Mouse (Mus musculus) kidney, adult 2 months (tissue): Measurements from ENCODE around the gene Prss8. TPM values are rescaled to one million over a fixed set of nuclear protein-coding genes. Genes with fewer than 3 reads are reported as not detected.
"Not testable (repeated sequence)": the region's sequence is repeated elsewhere in the genome, so short reads cannot be mapped to it uniquely, and the experiment has no call there.

Source experiments
- DNase-seq: peaks from one replicate; pipeline ENCODE4 v3.0.0; 2021
- H3K27ac ChIP-seq: fragments of 200-500 bp; 2 replicates; pipeline ENCODE4 v1.5.1; 2012; ENCODE audit warnings: low read depth, low read length, control low read depth, inconsistent platforms; ENCODE audit not compliant: insufficient read depth
- H3K27me3 ChIP-seq: fragments of 200-500 bp; replicated peaks from 2 replicates; pipeline ENCODE4 v1.6.1; 2012; ENCODE audit warnings: mild to moderate bottlenecking, moderate library complexity, low read length, inconsistent platforms; ENCODE audit not compliant: control insufficient read depth, insufficient read depth
- H3K36me3 ChIP-seq: fragments of 200-500 bp; 2 replicates; pipeline ENCODE4 v1.6.1; 2012; ENCODE audit warnings: mild to moderate bottlenecking, moderate library complexity, low read length, inconsistent platforms; ENCODE audit not compliant: control insufficient read depth, insufficient read depth
- H3K4me1 ChIP-seq: fragments of 200-500 bp; 2 replicates; pipeline ENCODE4 v1.6.1; 2011; ENCODE audit warnings: low read length; ENCODE audit not compliant: control insufficient read depth, insufficient read depth
- H3K4me3 ChIP-seq: fragments of 200-500 bp; 2 replicates; pipeline ENCODE4 v1.5.1; 2011; ENCODE audit warnings: mild to moderate bottlenecking, low read depth, low read length, control low read depth; ENCODE audit not compliant: insufficient read depth
- CTCF ChIP-seq: fragments of 200-500 bp; conservative IDR thresholded peaks from 2 replicates; pipeline ENCODE4 v1.5.1; 2011; ENCODE audit warnings: low read depth, mild to moderate bottlenecking, control low read depth, low read length, moderate library complexity, mixed read lengths; ENCODE audit not compliant: insufficient read depth, insufficient read length
- POLR2A ChIP-seq: fragments of 200-500 bp; IDR thresholded peaks from one replicate; pipeline ENCODE4 v1.6.1; 2011; ENCODE audit warnings: low read depth, low read length, control low read depth
- WGBS: fragments of 180-500 bp; shearing (Covaris S2); methylation state at CpG from one replicate; pipeline ENCODE4 v1.1.7; 2018; 5-methylcytosine and 5-hydroxymethylcytosine counted together
- polyA plus RNA-seq: library from polyadenylated mRNA; depleted of rRNA; stranded (reverse); fragments of >200 nt; gene quantifications from 2 replicates; pipeline ENCODE4 v1.2.3, GENCODE M21; 2012

Gene Prss8
- polyA plus RNA-seq, 1 experiment, result 745 TPM

- 5% methylated on average over 38 of the region's 38 CpGs for WGBS
- H3K27me3 ChIP-seq, result no peaks in the 10 kb centered on the region
- peak within 1 kb of the TSS; percentile 26 for H3K27ac ChIP-seq
- no peaks in the 10 kb centered on the region; the same call in 1 of the 2 replicates for H3K4me1 ChIP-seq
- DNase-seq, result peak; percentile 84
- TF ChIP-seq POLR2A (no peak), CTCF (no peak)
- peak within 1 kb of the TSS; percentile 68 for H3K4me3 ChIP-seq
- peaks cover 1% of the 10 kb centered on the region; the same call in 1 of the 2 replicates for H3K36me3 ChIP-seq
These were observed 25.7 kb downstream of the Prss8 start, which contains the start of gene Bckdk for GRCm38 (mm10) chr7:127903971-127904796. Gene Bckdk (plus strand): TSS chr7:127904082.

DNA sequence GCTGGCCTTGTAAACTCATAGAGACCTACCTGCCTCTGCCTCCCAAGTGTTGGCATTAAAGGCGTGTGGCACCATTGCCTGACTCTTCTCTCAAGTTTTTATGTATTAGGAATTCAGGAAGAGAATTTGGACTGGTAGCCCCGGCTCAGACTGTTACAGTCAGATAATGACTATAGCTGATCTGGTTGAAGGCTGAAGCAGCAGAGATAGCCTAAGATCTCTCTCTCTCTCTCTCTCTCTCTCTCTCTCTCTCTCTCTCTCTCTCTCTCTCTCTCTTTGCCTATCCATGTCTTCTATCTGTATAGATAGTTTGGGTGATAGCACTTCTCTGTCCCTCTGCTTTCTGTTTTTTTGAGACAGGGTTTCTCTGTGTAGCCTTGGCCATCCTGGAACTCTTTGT, 28.1 kb downstream of the Prss8 start:
- Histone ChIP-seq H3K4me3 (no peak overlapping the region), H3K36me3 (no peaks in the 10 kb centered on the region), H3K27ac (no peak overlapping the region), H3K27me3 (no peaks in the 10 kb centered on the region), H3K4me1 (no peaks in the 10 kb centered on the region; the same call in 1 of the 2 replicates)
- DNase-seq, result no peak
- 86% methylated on average over 2 of the region's 2 CpGs for WGBS
- TF ChIP-seq CTCF (no peak), POLR2A (no peak)

- WGBS, result 35% methylated on average over 7 of the region's 7 CpGs
- Histone ChIP-seq H3K4me1 (no peaks in the 10 kb centered on the region; the same call in 1 of the 2 replicates), H3K27me3 (no peaks in the 10 kb centered on the region), H3K36me3 (no peaks in the 10 kb centered on the region), H3K27ac (no peak overlapping the region), H3K4me3 (no peak overlapping the region)
- no peak for TF ChIP-seq POLR2A
- TF ChIP-seq CTCF, result no peak
- no peak for DNase-seq
These were observed 29.9 kb downstream of the Prss8 start for GRCm38 (mm10) chr7:127899997-127900396.

- no peak for TF ChIP-seq POLR2A
- no peak for TF ChIP-seq CTCF
- Histone ChIP-seq H3K27me3 (no peaks in the 10 kb centered on the region), H3K4me1 (no peaks in the 10 kb centered on the region; the same call in 1 of the 2 replicates), H3K36me3 (no peaks in the 10 kb centered on the region), H3K27ac (no peak overlapping the region), H3K4me3 (no peak overlapping the region)
- no peak for DNase-seq
- 36% methylated on average over 10 of the region's 10 CpGs for WGBS
These were observed 31.5 kb downstream of the Prss8 start for GRCm38 (mm10) chr7:127898179-127898956.

GRCm38 (mm10) chr7:127897542-127897941, 32.4 kb downstream of the Prss8 start:
- DNase-seq, result no peak
- Histone ChIP-seq H3K36me3 (no peaks in the 10 kb centered on the region), H3K4me1 (no peaks in the 10 kb centered on the region; the same call in 1 of the 2 replicates), H3K27ac (no peak overlapping the region), H3K4me3 (no peak overlapping the region), H3K27me3 (no peaks in the 10 kb centered on the region)
- whole genome bisulfite sequencing, result 91% methylated on average over 7 of the region's 7 CpGs
- no peak for TF ChIP-seq POLR2A
- no peak for TF ChIP-seq CTCF

DNA sequence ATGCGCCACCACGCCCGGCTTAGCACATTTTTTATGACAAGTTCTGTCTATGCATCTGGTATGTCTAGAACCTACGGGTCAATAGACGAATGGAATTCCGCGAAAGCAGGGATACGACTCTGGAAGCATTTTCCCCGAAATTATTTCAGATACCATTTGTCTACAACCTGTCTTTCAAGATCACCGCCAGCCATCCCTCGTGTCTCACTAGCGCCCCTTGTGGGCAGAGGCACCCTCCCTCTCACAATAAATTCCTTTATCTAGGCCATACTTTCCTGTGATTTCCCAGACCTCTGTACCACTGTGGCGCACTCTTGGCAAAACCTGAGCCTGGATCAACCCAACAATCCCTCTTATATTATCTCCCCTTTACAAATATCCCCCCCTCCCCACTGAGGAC, 33.5 kb downstream of the Prss8 start:
- Histone ChIP-seq H3K36me3 (no peaks in the 10 kb centered on the region), H3K27ac (no peak overlapping the region), H3K4me1 (no peaks in the 10 kb centered on the region; the same call in 1 of the 2 replicates), H3K4me3 (no peak overlapping the region), H3K27me3 (no peaks in the 10 kb centered on the region)
- DNase-seq, result peak; percentile 65
- 62% methylated on average over 13 of the region's 13 CpGs for WGBS
- TF ChIP-seq POLR2A (no peak), CTCF (peak; percentile 71)

- H3K27me3 ChIP-seq, result not testable (repeated sequence)
- WGBS, result 74% methylated on average over 7 of the region's 7 CpGs
- H3K27ac ChIP-seq, result peak overlapping the region; percentile 17; the same call in 1 of the 2 replicates
These were observed 34.0 kb downstream of the Prss8 start for GRCm38 (mm10) chr7:127895891-127896290.

More at GRCm38 (mm10) chr7:127895891-127896290, 34.0 kb downstream of the Prss8 start:
- not testable (repeated sequence) for H3K4me1 ChIP-seq, H3K4me3 ChIP-seq, DNase-seq, H3K36me3 ChIP-seq
